Mouse (Mus musculus) erythroblast, embryonic 14.5 days (primary cell): Measurements from ENCODE around the gene Nrsn1.

Source experiments
- GATA1 ChIP-seq: IDR thresholded peaks from 2 replicates; pipeline ENCODE4 v1.6.1; 2012; ENCODE audit warnings: low read length, inconsistent platforms, mixed read lengths
- TAL1 ChIP-seq: IDR thresholded peaks from 3 replicates; pipeline ENCODE4 v1.6.1; 2012; ENCODE audit warnings: low read length, inconsistent platforms, mixed read lengths

- TF ChIP-seq GATA1: no peak
- no peak for TF ChIP-seq TAL1
These were observed 1.3 kb downstream of the Nrsn1 start for GRCm38 (mm10) chr13:25269039-25269438.
